Comparison of ENCODE assay signal across 11 mouse cellular contexts in genomic region chr15:91017261-91018160, GRCm38 (mm10). TPM values are rescaled to one million over a fixed set of nuclear protein-coding genes. Genes with fewer than 3 reads are reported as not detected.
DNase-seq lines count a peak whose midpoint lies in the region; TF ChIP-seq lines count a peak whose summit lies in the region.
"Had no signal": no experiment of that assay in that cellular context is flagged by ENCODE, and none has a peak within 500 bp of the region (broad histone marks: within the 10 kb centered on the region; RNA-seq: fewer than 3 reads in every experiment).

No protein-coding gene starts in this region.

- DNase-seq in cerebellum, postnatal 25 days, result peak; percentile 25 to 42
- DNase-seq in cerebellum, adult 8-10 months, result no peak
- peak; percentile 93 for DNase-seq in brain, embryonic 14.5 days (ENCODE audit: low read depth)
- DNase-seq in hindbrain, embryonic 10.5 days (ENCODE audit: low spot score), result peak; percentile 76
- DNase-seq in neural tube, embryonic 10.5 days (ENCODE audit: extremely low spot score, low spot score), result peak; percentile 47
- no peak for DNase-seq in urinary bladder, postnatal 25 days (ENCODE audit: low spot score)
- no peak for DNase-seq in natural killer cell, adult 2 months (ENCODE audit: low spot score in 2 of 2)
- no peak for DNase-seq in left cerebral cortex, postnatal 10 days (ENCODE audit: extremely low spot score in 1 of 2, low spot score in 2 of 2)
- DNase-seq: heart, postnatal 4 days had no signal

- no peak for TF ChIP-seq POLR2A in brain, embryonic 14.5 days (IDR thresholded peaks at IDR 0.05; ENCODE audit: borderline replicate concordance, extremely low read depth, insufficient read depth, insufficient read length, poor library complexity, severe bottlenecking)

- H3K9me3 ChIP-seq in hindbrain, embryonic 10.5 days, result 0 out of 2 replicates have a peak, but pooled peaks cover 5% of the 10 kb centered on the region
- H3K9me3 ChIP-seq: lung, embryonic 15.5 days had no signal

- peak overlapping the region; percentile 95 for H3K27ac ChIP-seq in hindbrain, embryonic 10.5 days
- H3K27ac ChIP-seq: lung, embryonic 15.5 days had no signal

- peaks cover 79% of the 10 kb centered on the region for H3K4me1 ChIP-seq in hindbrain, embryonic 10.5 days (replicated peaks)

- no peaks in the 10 kb centered on the region for H3K27me3 ChIP-seq in hindbrain, embryonic 10.5 days (ENCODE audit: insufficient read depth, poor library complexity, severe bottlenecking)
- H3K27me3 ChIP-seq: lung, embryonic 15.5 days had no signal

- peaks cover 21% of the 10 kb centered on the region for H3K36me3 ChIP-seq in hindbrain, embryonic 10.5 days
- H3K36me3 ChIP-seq: lung, embryonic 15.5 days had no signal

- 25% methylated on average over 23 of the region's 23 CpGs for WGBS in hindbrain, embryonic 10.5 days

- peak; percentile 8; the same call in 1 of the 2 replicates for TF ChIP-seq CTCF in brain, embryonic 14.5 days (IDR thresholded peaks at IDR 0.05; ENCODE audit: borderline replicate concordance, extremely low read depth, insufficient read depth, insufficient read length)

- intact Hi-C loops in left cerebral cortex, postnatal 10 days (cut with DNase I), result no loop called here

- peak overlapping the region; percentile 28 for H3K4me3 ChIP-seq in hindbrain, embryonic 10.5 days
- H3K4me3 ChIP-seq: erythroblast, embryonic 14.5 days; lung, embryonic 15.5 days had no signal

RNA-seq across cellular contexts. Expression of gene Kif21a, which starts 32.2 kb away (rescaled TPM):
- 66.8 and 80.0 TPM in 2 replicates for polyA plus RNA-seq in brain, embryonic 14.5 days (2012; rRNA removed)
- polyA plus RNA-seq in hindbrain, embryonic 10.5 days (2016; fragmentation: Nextera tagmentation; extraction: Ambion mirVana), result 26.2 and 28.6 TPM in 2 replicates
- total RNA-seq in left cerebral cortex, postnatal 10 days (2021), result 10 to 100 TPM; 67.8 to 68.5 TPM

Comparison
In these comparisons a context has a peak if more than half of its experiments do, and no peak if none do; other contexts are left out.
1. DNase-seq: peak in cerebellum, postnatal 25 days (2 of 2), brain, embryonic 14.5 days (single experiment), hindbrain, embryonic 10.5 days (single experiment) and neural tube, embryonic 10.5 days (single experiment); none in cerebellum, adult 8-10 months (single experiment), urinary bladder, postnatal 25 days (single experiment), natural killer cell, adult 2 months (0 of 2) and left cerebral cortex, postnatal 10 days (0 of 2).